Mouse (Mus musculus) stomach, postnatal 0 days (tissue): ENCODE measurements around the gene Dnaic1. TPM values are rescaled to one million over a fixed set of nuclear protein-coding genes. Genes with fewer than 3 reads are reported as not detected.

Experiments used
- ATAC-seq: fragments of 200-750 bp; cut with Nextera tagmentation; 2 replicates; pipeline ENCODE4 v1.8.0; 2017; ENCODE audit not compliant: low FRiP score, low TSS enrichment
- DNase-seq: peaks from one replicate; pipeline ENCODE4 v3.0.0-alpha.2; 2016; ENCODE audit warnings: low spot score
- H3K27ac ChIP-seq: fragments of 300-500 bp; sonication (generic); replicated peaks from 2 replicates; pipeline ENCODE4 v1.5.1; 2014; ENCODE audit warnings: mild to moderate bottlenecking, control low read depth
- H3K27me3 ChIP-seq: fragments of 300-500 bp; sonication (generic); 2 replicates; pipeline ENCODE4 v1.6.1; 2014; ENCODE audit warnings: low read length; ENCODE audit not compliant: control insufficient read depth, insufficient read depth
- H3K36me3 ChIP-seq: fragments of 300-500 bp; sonication (generic); 2 replicates; pipeline ENCODE4 v1.6.1; 2014; ENCODE audit warnings: low read length, mixed read lengths; ENCODE audit not compliant: control insufficient read depth, insufficient read depth
- H3K4me1 ChIP-seq: fragments of 300-500 bp; sonication (generic); replicated peaks from 2 replicates; pipeline ENCODE4 v1.6.1; 2014; ENCODE audit warnings: antibody characterized with exemption; ENCODE audit not compliant: control insufficient read depth, insufficient read depth
- H3K4me2 ChIP-seq: fragments of 300-500 bp; sonication (generic); replicated peaks from 2 replicates; pipeline ENCODE4 v1.6.1; 2014; ENCODE audit warnings: low read depth, mild to moderate bottlenecking, control low read depth, moderate library complexity
- H3K4me3 ChIP-seq: fragments of 300-500 bp; sonication (generic); 2 replicates; pipeline ENCODE4 v1.5.1; 2014; ENCODE audit warnings: low read depth, low read length, control low read depth
- H3K9ac ChIP-seq: fragments of 300-500 bp; sonication (generic); 2 replicates; pipeline ENCODE4 v1.6.1; 2014; ENCODE audit warnings: mild to moderate bottlenecking, low read length, control low read depth, mixed read lengths
- H3K9me3 ChIP-seq: fragments of 300-500 bp; sonication (generic); 2 replicates; pipeline ENCODE4 v1.6.1; 2016; ENCODE audit warnings: low read length; ENCODE audit not compliant: control insufficient read depth
- CTCF ChIP-seq: IDR thresholded peaks from 2 replicates; pipeline ENCODE4 v1.5.1; 2016; ENCODE audit warnings: antibody characterized with exemption, low read depth, mild to moderate bottlenecking, moderate library complexity
- EP300 ChIP-seq: optimal IDR thresholded peaks from 2 replicates; pipeline ENCODE3; 2016; ENCODE audit warnings: antibody characterized with exemption
- WGBS: fragments of 180-500 bp; shearing (Covaris S2); extraction: QIAGEN DNeasy Blood & Tissue Kit; methylation state at CpG from one replicate; pipeline ENCODE4 v1.1.7; 2014; 5-methylcytosine and 5-hydroxymethylcytosine counted together
- polyA plus RNA-seq: library from polyadenylated mRNA; unstranded; fragments of >200 nt; fragmentation: Nextera tagmentation; extraction: Ambion mirVana; gene quantifications from 2 replicates; pipeline ENCODE4 v1.2.1, GENCODE M21; 2015

Gene Dnaic1
- polyA plus RNA-seq, result 6.0 and 6.5 TPM in 2 replicates

DNA sequence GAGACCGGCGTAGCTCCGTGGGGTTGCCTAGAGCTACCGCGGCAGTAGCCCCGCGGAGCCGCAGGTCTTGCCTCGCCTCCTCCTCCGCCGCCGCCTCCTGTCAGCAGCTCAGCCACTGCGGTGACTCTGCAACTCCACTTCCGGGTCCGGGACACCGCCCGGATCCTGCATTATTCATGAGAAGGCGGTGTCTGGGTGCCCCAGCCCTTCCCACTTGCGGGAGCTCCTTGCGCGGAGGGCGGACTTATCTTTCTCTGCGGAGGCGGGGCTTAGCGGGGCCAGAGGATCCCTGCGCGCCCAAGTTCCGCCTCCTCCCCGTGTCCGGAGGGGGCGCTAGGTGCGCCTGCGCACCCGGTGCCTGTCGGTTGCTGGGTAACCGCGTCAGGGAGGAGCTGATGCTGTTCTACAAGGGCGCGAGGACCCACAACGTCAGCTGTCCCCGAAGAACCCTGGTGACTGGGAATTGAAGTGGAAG lies at the start of gene Dnaic1, which contains the start of gene Fam219a:
Dnaic1 (plus strand) TSS at position 365 of the 475 bp plus-strand sequence.
Fam219a (minus strand) TSS at position 128 of the 475 bp plus-strand sequence.
- peak; percentile 78 for TF ChIP-seq CTCF
- TF ChIP-seq EP300, result no peak
- peak; percentile 99 for ATAC-seq

DNA sequence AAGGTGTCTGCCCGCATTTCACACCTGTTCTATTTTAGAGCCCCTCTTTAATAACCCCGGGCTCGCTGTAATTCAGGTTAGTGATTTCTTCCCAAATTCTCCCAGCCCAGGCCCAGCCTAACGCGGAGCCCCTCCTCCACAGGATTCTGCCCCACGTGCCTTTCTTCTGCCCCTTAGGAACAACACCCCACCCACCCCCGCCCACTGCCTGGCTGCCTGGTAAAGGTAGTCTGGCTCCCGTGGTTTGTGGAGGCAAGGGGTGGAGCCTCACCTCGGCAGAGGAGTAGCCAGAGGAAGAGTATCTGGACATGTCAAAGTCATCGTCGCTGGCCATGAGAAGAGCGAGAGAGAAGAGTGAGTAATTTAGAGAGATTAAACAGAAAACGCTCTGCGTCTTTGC lies 48.9 kb upstream of the Dnaic1 start:
- 43% methylated on average over 14 of the region's 14 CpGs for WGBS
- Histone ChIP-seq H3K9me3 (no peaks in the 10 kb centered on the region), H3K27me3 (no peaks in the 10 kb centered on the region), H3K4me2 (no peak overlapping the region), H3K4me1 (no peaks in the 10 kb centered on the region), H3K4me3 (no peak overlapping the region), H3K36me3 (no peaks in the 10 kb centered on the region; the same call in 1 of the 2 replicates), H3K27ac (no peak overlapping the region), H3K9ac (no peak overlapping the region)
- TF ChIP-seq EP300 (no peak), CTCF (no peak)
- no peak for ATAC-seq
- no peak for DNase-seq

More for the DNA sequence above, at the start of gene Dnaic1, which contains the start of gene Fam219a:
- Histone ChIP-seq H3K4me2 (peak within 1 kb of the TSS; percentile 94), H3K27ac (peak within 1 kb of the TSS; percentile 61), H3K9ac (peak within 1 kb of the TSS; percentile 75), H3K36me3 (no peaks in the 10 kb centered on the region), H3K4me3 (peak within 1 kb of the TSS; percentile 78), H3K9me3 (no peaks in the 10 kb centered on the region), H3K27me3 (no peaks in the 10 kb centered on the region), H3K4me1 (peaks cover 4% of the 10 kb centered on the region)
- peak; percentile 98 for DNase-seq
- under 1% methylated on average over 40 of the region's 41 CpGs for WGBS

DNA sequence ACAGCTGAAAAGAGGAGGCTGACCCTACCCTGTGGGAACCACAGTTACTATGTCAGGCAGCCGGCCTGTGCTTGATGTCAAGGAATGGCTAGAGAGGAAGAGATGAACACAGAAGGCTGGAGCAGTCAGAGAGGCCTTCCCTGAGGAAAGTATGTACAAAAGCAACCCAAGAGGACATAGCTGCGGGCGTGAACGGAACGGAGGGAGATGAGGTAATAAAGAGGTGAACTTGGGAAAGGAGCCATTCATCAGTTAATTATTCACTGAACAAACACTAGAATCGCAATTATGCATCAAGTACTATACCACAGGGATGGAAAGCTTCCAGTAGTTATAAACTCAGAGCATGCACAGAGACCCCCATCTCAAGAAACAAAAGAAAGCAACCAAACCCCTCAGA lies 47.4 kb upstream of the Dnaic1 start:
- no peak overlapping the region for H3K4me2 ChIP-seq
- ATAC-seq, result no peak
- no peaks in the 10 kb centered on the region for H3K27me3 ChIP-seq
- H3K27ac ChIP-seq, result no peak overlapping the region
- H3K9ac ChIP-seq, result no peak overlapping the region
- no peaks in the 10 kb centered on the region; the same call in 1 of the 2 replicates for H3K36me3 ChIP-seq
- DNase-seq, result no peak
- H3K4me3 ChIP-seq, result no peak overlapping the region
- WGBS, result 72% methylated on average over 6 of the region's 6 CpGs
- TF ChIP-seq EP300 (no peak), CTCF (no peak)
- no peaks in the 10 kb centered on the region for H3K9me3 ChIP-seq
- H3K4me1 ChIP-seq, result no peaks in the 10 kb centered on the region

DNA sequence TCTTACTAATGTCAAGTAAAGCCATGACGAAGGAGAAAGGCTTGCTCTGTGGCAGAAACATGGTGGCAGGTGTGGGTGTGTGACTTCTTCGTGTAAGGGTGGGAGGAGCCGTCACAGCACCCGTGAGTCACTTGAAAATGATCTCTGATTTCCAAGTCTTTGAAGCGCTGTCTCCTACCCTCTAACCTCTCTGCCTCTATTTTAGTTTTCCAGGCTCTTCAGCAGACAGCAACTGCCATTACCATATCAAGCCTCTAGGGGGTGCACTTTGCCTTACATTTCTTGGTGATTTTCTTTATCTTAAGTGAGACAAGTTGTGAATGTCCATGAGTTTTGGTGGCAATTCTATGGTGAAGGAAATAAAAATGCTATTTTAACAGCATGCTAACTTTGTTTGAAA lies 46.8 kb upstream of the Dnaic1 start:
- no peak for DNase-seq
- Histone ChIP-seq H3K36me3 (no peaks in the 10 kb centered on the region; the same call in 1 of the 2 replicates), H3K4me3 (no peak overlapping the region), H3K4me2 (no peak overlapping the region), H3K4me1 (no peaks in the 10 kb centered on the region), H3K27me3 (no peaks in the 10 kb centered on the region), H3K9me3 (no peaks in the 10 kb centered on the region), H3K27ac (no peak overlapping the region), H3K9ac (no peak overlapping the region)
- TF ChIP-seq CTCF, result peak; percentile 82
- no peak for TF ChIP-seq EP300
- 49% methylated on average over 5 of the region's 5 CpGs for whole genome bisulfite sequencing
- no peak for ATAC-seq

DNA sequence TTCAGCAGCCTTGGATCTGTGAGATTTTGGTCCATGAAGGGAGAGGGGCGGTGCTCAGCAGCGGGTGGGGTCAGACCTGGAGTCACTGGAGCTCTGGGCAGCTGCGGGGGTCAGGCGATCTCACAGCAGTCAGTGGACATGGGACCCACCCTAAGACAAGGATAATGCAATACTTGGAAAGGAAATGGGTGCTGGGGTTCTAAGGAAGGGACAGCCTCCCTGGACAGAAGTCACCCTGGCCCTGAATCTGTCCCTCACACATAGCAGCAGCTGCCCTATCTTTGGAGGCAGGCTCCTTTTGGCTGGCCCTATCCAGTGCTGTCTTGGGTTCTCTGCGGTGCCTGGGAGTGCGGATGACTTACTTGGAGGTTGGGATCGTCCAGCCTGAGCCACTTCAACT lies 45.7 kb upstream of the Dnaic1 start:
- Histone ChIP-seq H3K9me3 (no peaks in the 10 kb centered on the region), H3K27me3 (no peaks in the 10 kb centered on the region), H3K4me2 (no peak overlapping the region), H3K27ac (no peak overlapping the region), H3K36me3 (no peaks in the 10 kb centered on the region; the same call in 1 of the 2 replicates), H3K9ac (no peak overlapping the region), H3K4me1 (no peaks in the 10 kb centered on the region), H3K4me3 (no peak overlapping the region)
- no peak for TF ChIP-seq EP300
- TF ChIP-seq CTCF, result no peak
- ATAC-seq, result no peak
- no peak for DNase-seq
- WGBS, result 62% methylated on average over 7 of the region's 7 CpGs

DNA sequence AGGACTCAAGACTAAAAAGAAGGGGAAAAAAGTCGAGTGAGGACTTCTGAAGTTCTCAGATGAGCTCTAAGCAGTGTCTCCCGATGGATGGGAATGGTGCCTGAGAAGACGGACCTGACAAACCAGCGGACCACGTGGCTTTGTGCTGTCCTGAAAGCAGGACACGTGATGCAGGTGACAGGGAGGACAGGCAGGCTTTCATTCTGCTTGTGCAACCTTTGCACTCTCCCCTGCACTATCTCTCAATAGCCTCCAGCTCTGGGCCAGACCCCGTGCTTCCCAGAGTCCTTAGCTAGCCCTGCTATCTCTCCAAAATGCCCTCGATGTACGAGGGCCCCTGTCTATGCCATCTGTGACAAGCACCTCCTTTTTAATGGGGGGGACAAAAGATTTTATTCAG lies 44.7 kb upstream of the Dnaic1 start:
- Histone ChIP-seq H3K9me3 (no peaks in the 10 kb centered on the region), H3K36me3 (no peaks in the 10 kb centered on the region; the same call in 1 of the 2 replicates), H3K4me3 (no peak overlapping the region), H3K27me3 (no peaks in the 10 kb centered on the region), H3K27ac (no peak overlapping the region), H3K4me2 (no peak overlapping the region), H3K4me1 (no peaks in the 10 kb centered on the region), H3K9ac (no peak overlapping the region)
- DNase-seq (no peak), ATAC-seq (no peak)
- 65% methylated on average over 9 of the region's 9 CpGs for WGBS
- TF ChIP-seq CTCF, result no peak
- TF ChIP-seq EP300, result no peak
